Mouse (Mus musculus): ENCODE results near the gene Arr3. TPM values are rescaled to one million over a fixed set of nuclear protein-coding genes. Genes with fewer than 3 reads are reported as not detected.

Gene Arr3
- polyA plus RNA-seq, 1 experiment from 2014 or later = 0.66 TPM

GRCm38 (mm10) chrX:100624242-100624641 is 18.9 kb downstream of the Arr3 start:
- H3K27ac ChIP-seq (ENCODE audit: low read depth, low read length) = no peak overlapping the region
- H3K4me3 ChIP-seq (ENCODE audit: low read depth, low read length) = no peak overlapping the region
- no peaks in the 10 kb centered on the region for H3K9me3 ChIP-seq (replicated peaks; ENCODE audit: control insufficient read depth, low read length)
- no peak for ATAC-seq (replicated peaks; ENCODE audit: insufficient number of reproducible peaks, low FRiP score, low TSS enrichment)
- no peaks in the 10 kb centered on the region for H3K4me1 ChIP-seq (ENCODE audit: control insufficient read depth, insufficient read depth, low read length)
- 78% methylated on average over 4 of the region's 4 CpGs for WGBS (ENCODE audit: insufficient replicate concordance)
- H3K4me2 ChIP-seq = no peak overlapping the region
- no peak overlapping the region for H3K9ac ChIP-seq (ENCODE audit: low read depth, low read length)
- H3K36me3 ChIP-seq (ENCODE audit: control insufficient read depth, insufficient read depth, low read length) = no peaks in the 10 kb centered on the region; the same call in 1 of the 2 replicates
- H3K27me3 ChIP-seq (ENCODE audit: control insufficient read depth, insufficient read depth, low read length) = peaks cover 3% of the 10 kb centered on the region; the same call in 1 of the 2 replicates

- ATAC-seq (replicated peaks; ENCODE audit: insufficient number of reproducible peaks, low FRiP score, low TSS enrichment) = no peak
Observed at GRCm38 (mm10) chrX:100625146-100625545, 19.8 kb downstream of the Arr3 start.

GRCm38 (mm10) chrX:100625546-100625801 is 20.2 kb downstream of the Arr3 start, which contains the start of gene Kif4:
Kif4 (plus strand) TSS chrX:100625737.
- Histone ChIP-seq H3K4me2 (peak within 1 kb of the TSS; percentile 70), H3K36me3 (ENCODE audit: control insufficient read depth, insufficient read depth, low read length) (no peaks in the 10 kb centered on the region; the same call in 1 of the 2 replicates), H3K27me3 (ENCODE audit: control insufficient read depth, insufficient read depth, low read length) (peaks cover 3% of the 10 kb centered on the region; the same call in 1 of the 2 replicates), H3K27ac (ENCODE audit: low read depth, low read length) (peak within 1 kb of the TSS; percentile 87), H3K9ac (ENCODE audit: low read depth, low read length) (peak within 1 kb of the TSS; percentile 83), H3K4me1 (ENCODE audit: control insufficient read depth, insufficient read depth, low read length) (no peaks in the 10 kb centered on the region), H3K4me3 (ENCODE audit: low read depth, low read length) (peak within 1 kb of the TSS; percentile 69), H3K9me3 (replicated peaks; ENCODE audit: control insufficient read depth, low read length) (no peaks in the 10 kb centered on the region)
- ATAC-seq (replicated peaks; ENCODE audit: insufficient number of reproducible peaks, low FRiP score, low TSS enrichment) = no peak
- 19% methylated on average over 3 of the region's 3 CpGs for WGBS (ENCODE audit: insufficient replicate concordance)

More at GRCm38 (mm10) chrX:100625146-100625545, 19.8 kb downstream of the Arr3 start:
- Histone ChIP-seq H3K4me1 (ENCODE audit: control insufficient read depth, insufficient read depth, low read length) (no peaks in the 10 kb centered on the region), H3K36me3 (ENCODE audit: control insufficient read depth, insufficient read depth, low read length) (no peaks in the 10 kb centered on the region; the same call in 1 of the 2 replicates), H3K27me3 (ENCODE audit: control insufficient read depth, insufficient read depth, low read length) (peaks cover 3% of the 10 kb centered on the region; the same call in 1 of the 2 replicates), H3K9ac (ENCODE audit: low read depth, low read length) (peak overlapping the region; percentile 74), H3K4me3 (ENCODE audit: low read depth, low read length) (peak overlapping the region; percentile 69), H3K4me2 (peak overlapping the region; percentile 52), H3K27ac (ENCODE audit: low read depth, low read length) (no peak overlapping the region), H3K9me3 (replicated peaks; ENCODE audit: control insufficient read depth, low read length) (no peaks in the 10 kb centered on the region)
- 40% methylated on average over 7 of the region's 7 CpGs for WGBS (ENCODE audit: insufficient replicate concordance)

GRCm38 (mm10) chrX:100625802-100626793 is 20.8 kb downstream of the Arr3 start, which contains the start of gene Pdzd11:
Pdzd11 (minus strand) TSS chrX:100626568.
- Histone ChIP-seq H3K9ac (ENCODE audit: low read depth, low read length) (peak within 1 kb of the TSS; percentile 83), H3K36me3 (ENCODE audit: control insufficient read depth, insufficient read depth, low read length) (no peaks in the 10 kb centered on the region; the same call in 1 of the 2 replicates), H3K27ac (ENCODE audit: low read depth, low read length) (peak within 1 kb of the TSS; percentile 87), H3K4me2 (peak within 1 kb of the TSS; percentile 70), H3K27me3 (ENCODE audit: control insufficient read depth, insufficient read depth, low read length) (peaks cover 3% of the 10 kb centered on the region; the same call in 1 of the 2 replicates), H3K9me3 (replicated peaks; ENCODE audit: control insufficient read depth, low read length) (no peaks in the 10 kb centered on the region), H3K4me1 (ENCODE audit: control insufficient read depth, insufficient read depth, low read length) (no peaks in the 10 kb centered on the region), H3K4me3 (ENCODE audit: low read depth, low read length) (peak within 1 kb of the TSS; percentile 69)
- peak; percentile 98 for ATAC-seq (replicated peaks; ENCODE audit: insufficient number of reproducible peaks, low FRiP score, low TSS enrichment)
- WGBS (ENCODE audit: insufficient replicate concordance) = 20% methylated on average over 62 of the region's 62 CpGs

- peaks cover 3% of the 10 kb centered on the region; the same call in 1 of the 2 replicates for H3K27me3 ChIP-seq (ENCODE audit: control insufficient read depth, insufficient read depth, low read length)
- no peak overlapping the region for H3K27ac ChIP-seq (ENCODE audit: low read depth, low read length)
- no peak overlapping the region for H3K9ac ChIP-seq (ENCODE audit: low read depth, low read length)
- H3K4me3 ChIP-seq (ENCODE audit: low read depth, low read length) = no peak overlapping the region
- no peak overlapping the region for H3K4me2 ChIP-seq
- 83% methylated on average over 2 of the region's 2 CpGs for WGBS (ENCODE audit: insufficient replicate concordance)
- no peaks in the 10 kb centered on the region for H3K4me1 ChIP-seq (ENCODE audit: control insufficient read depth, insufficient read depth, low read length)
- H3K36me3 ChIP-seq (ENCODE audit: control insufficient read depth, insufficient read depth, low read length) = no peaks in the 10 kb centered on the region
- ATAC-seq (replicated peaks; ENCODE audit: insufficient number of reproducible peaks, low FRiP score, low TSS enrichment) = no peak
- H3K9me3 ChIP-seq (replicated peaks; ENCODE audit: control insufficient read depth, low read length) = no peaks in the 10 kb centered on the region
Observed at GRCm38 (mm10) chrX:100629076-100629475, 23.8 kb downstream of the Arr3 start.

GRCm38 (mm10) chrX:100638477-100638876 is 33.2 kb downstream of the Arr3 start:
- Histone ChIP-seq H3K9me3 (replicated peaks; ENCODE audit: control insufficient read depth, low read length) (no peaks in the 10 kb centered on the region), H3K4me1 (ENCODE audit: control insufficient read depth, insufficient read depth, low read length) (no peaks in the 10 kb centered on the region), H3K4me2 (no peak overlapping the region), H3K36me3 (ENCODE audit: control insufficient read depth, insufficient read depth, low read length) (peaks cover 3% of the 10 kb centered on the region; the same call in 1 of the 2 replicates), H3K27me3 (ENCODE audit: control insufficient read depth, insufficient read depth, low read length) (no peaks in the 10 kb centered on the region), H3K27ac (ENCODE audit: low read depth, low read length) (no peak overlapping the region), H3K4me3 (ENCODE audit: low read depth, low read length) (no peak overlapping the region), H3K9ac (ENCODE audit: low read depth, low read length) (no peak overlapping the region)
- WGBS (ENCODE audit: insufficient replicate concordance) = 76% methylated on average over 8 of the region's 8 CpGs
- no peak for ATAC-seq (replicated peaks; ENCODE audit: insufficient number of reproducible peaks, low FRiP score, low TSS enrichment)

GRCm38 (mm10) chrX:100652848-100653247 is 47.6 kb downstream of the Arr3 start:
- no peak overlapping the region for H3K4me3 ChIP-seq (ENCODE audit: low read depth, low read length)
- no peak overlapping the region for H3K27ac ChIP-seq (ENCODE audit: low read depth, low read length)
- no peak overlapping the region for H3K4me2 ChIP-seq
- ATAC-seq (replicated peaks; ENCODE audit: insufficient number of reproducible peaks, low FRiP score, low TSS enrichment) = no peak
- H3K4me1 ChIP-seq (ENCODE audit: control insufficient read depth, insufficient read depth, low read length) = no peaks in the 10 kb centered on the region
- no peaks in the 10 kb centered on the region for H3K36me3 ChIP-seq (ENCODE audit: control insufficient read depth, insufficient read depth, low read length)
- no peak overlapping the region for H3K9ac ChIP-seq (ENCODE audit: low read depth, low read length)
- no peaks in the 10 kb centered on the region for H3K9me3 ChIP-seq (replicated peaks; ENCODE audit: control insufficient read depth, low read length)
- H3K27me3 ChIP-seq (ENCODE audit: control insufficient read depth, insufficient read depth, low read length) = no peaks in the 10 kb centered on the region

GRCm38 (mm10) chrX:100664825-100665224 is 59.5 kb downstream of the Arr3 start:
- Histone ChIP-seq H3K27me3 (ENCODE audit: control insufficient read depth, insufficient read depth, low read length) (no peaks in the 10 kb centered on the region), H3K4me3 (ENCODE audit: low read depth, low read length) (no peak overlapping the region), H3K9ac (ENCODE audit: low read depth, low read length) (no peak overlapping the region), H3K9me3 (replicated peaks; ENCODE audit: control insufficient read depth, low read length) (no peaks in the 10 kb centered on the region), H3K4me1 (ENCODE audit: control insufficient read depth, insufficient read depth, low read length) (no peaks in the 10 kb centered on the region), H3K36me3 (ENCODE audit: control insufficient read depth, insufficient read depth, low read length) (no peaks in the 10 kb centered on the region), H3K27ac (ENCODE audit: low read depth, low read length) (no peak overlapping the region), H3K4me2 (no peak overlapping the region)
- no peak for ATAC-seq (replicated peaks; ENCODE audit: insufficient number of reproducible peaks, low FRiP score, low TSS enrichment)
- WGBS (ENCODE audit: insufficient replicate concordance) = 82% methylated on average over 2 of the region's 2 CpGs
